Mouse (Mus musculus) hindbrain, embryonic 15.5 days (tissue): ENCODE results near the gene 1700003F12Rik. TPM values are rescaled to one million over a fixed set of nuclear protein-coding genes. Genes with fewer than 3 reads are reported as not detected.
A peak's percentile ranks its signal among the peaks of the same experiment; 100 is the strongest.

ENCODE experiments used
- ATAC-seq: fragments of 200-750 bp; cut with Nextera tagmentation; 2 replicates; pipeline ENCODE4 v1.8.0; 2017; ENCODE audit warnings: low read depth, moderate number of reproducible peaks, moderate TSS enrichment; ENCODE audit not compliant: low FRiP score
- H3K27ac ChIP-seq: fragments of 300-500 bp; sonication (generic); replicated peaks from 2 replicates; pipeline ENCODE4 v1.5.1; 2015; ENCODE audit warnings: mild to moderate bottlenecking, inconsistent platforms
- H3K27me3 ChIP-seq: fragments of 300-500 bp; sonication (generic); 2 replicates; pipeline ENCODE4 v1.6.1; 2015; ENCODE audit warnings: control low read depth, inconsistent platforms
- H3K36me3 ChIP-seq: fragments of 300-500 bp; sonication (generic); 2 replicates; pipeline ENCODE4 v1.6.1; 2015; ENCODE audit warnings: control low read depth, inconsistent platforms
- H3K4me1 ChIP-seq: fragments of 300-500 bp; sonication (generic); replicated peaks from 2 replicates; pipeline ENCODE4 v1.6.1; 2015; ENCODE audit warnings: control low read depth, inconsistent platforms
- H3K4me2 ChIP-seq: fragments of 300-500 bp; sonication (generic); 2 replicates; pipeline ENCODE4 v1.6.1; 2015; ENCODE audit warnings: moderate library complexity, mild to moderate bottlenecking, inconsistent platforms
- H3K4me3 ChIP-seq: fragments of 300-500 bp; sonication (generic); 2 replicates; pipeline ENCODE4 v1.5.1; 2015; ENCODE audit warnings: mild to moderate bottlenecking, inconsistent platforms
- H3K9ac ChIP-seq: fragments of 300-500 bp; sonication (generic); 2 replicates; pipeline ENCODE4 v1.6.1; 2015; ENCODE audit warnings: inconsistent platforms
- H3K9me3 ChIP-seq: fragments of 300-500 bp; sonication (generic); 2 replicates; pipeline ENCODE4 v1.6.1; 2016; ENCODE audit warnings: control low read depth, inconsistent platforms
- WGBS: fragments of 180-500 bp; shearing (Covaris S2); methylation state at CpG from one replicate; pipeline ENCODE4 v1.1.7; 2015; 5-methylcytosine and 5-hydroxymethylcytosine counted together
- polyA plus RNA-seq: library from polyadenylated mRNA; unstranded; fragments of >200 nt; fragmentation: Nextera tagmentation; extraction: Ambion mirVana; gene quantifications from 2 replicates; pipeline ENCODE4 v1.2.1, GENCODE M21; 2015

Gene 1700003F12Rik
- polyA plus RNA-seq, 1 experiment from 2014 or later: 2.7 TPM

- Histone ChIP-seq H3K4me3 (peak overlapping the region; percentile 72), H3K9me3 (no peaks in the 10 kb centered on the region), H3K4me2 (peak overlapping the region; percentile 94), H3K27me3 (no peaks in the 10 kb centered on the region), H3K27ac (peak overlapping the region; percentile 66), H3K4me1 (peaks cover 19% of the 10 kb centered on the region), H3K36me3 (no peaks in the 10 kb centered on the region), H3K9ac (peak overlapping the region; percentile 49)
- WGBS: 15% methylated on average over 10 of the region's 10 CpGs
- no peak for ATAC-seq
Measured at GRCm38 (mm10) chr2:154568329-154569070, 21.6 kb downstream of the 1700003F12Rik start.

DNA sequence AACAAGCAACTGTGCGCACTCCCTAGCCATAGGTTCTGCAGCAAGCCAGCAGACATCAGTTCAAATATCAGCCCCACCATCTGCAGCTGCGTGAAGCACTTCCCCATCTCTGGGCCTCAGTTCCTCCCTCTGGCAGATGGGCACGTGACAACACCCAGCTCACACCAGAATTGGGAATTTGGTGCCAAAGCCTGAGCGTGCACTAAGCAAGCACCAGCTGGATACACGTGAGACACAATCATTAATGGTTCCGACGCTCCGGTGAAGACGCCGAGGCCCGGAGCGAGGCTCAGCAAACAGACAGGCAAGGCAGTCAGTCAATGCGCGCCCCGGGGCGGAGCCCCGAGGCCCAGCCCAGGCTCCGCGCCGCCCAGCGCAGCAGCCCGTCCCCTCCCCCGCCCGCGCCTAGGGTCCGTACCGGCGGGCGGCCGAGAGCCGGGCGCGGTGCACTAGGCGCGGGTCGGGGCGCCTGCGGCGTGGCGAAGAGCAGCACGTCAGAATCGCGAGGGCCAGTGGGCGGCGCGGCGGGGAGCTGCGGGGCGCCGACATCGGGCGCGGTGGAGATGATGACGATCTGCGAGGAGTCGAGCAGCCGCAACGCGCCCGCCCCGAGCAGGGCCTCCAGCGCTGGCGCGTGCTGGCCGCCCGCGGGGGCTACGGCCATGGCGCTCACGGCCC lies 22.3 kb downstream of the 1700003F12Rik start:
- H3K4me3 ChIP-seq: peak overlapping the region; percentile 72
- H3K36me3 ChIP-seq: no peaks in the 10 kb centered on the region
- peak overlapping the region; percentile 94 for H3K4me2 ChIP-seq
- peak overlapping the region; percentile 49 for H3K9ac ChIP-seq
- WGBS: under 1% methylated on average over 50 of the region's 70 CpGs
- H3K27ac ChIP-seq: peak overlapping the region; percentile 66
- peak; percentile 51 for ATAC-seq
- H3K27me3 ChIP-seq: no peaks in the 10 kb centered on the region
- H3K4me1 ChIP-seq: peaks cover 19% of the 10 kb centered on the region
- H3K9me3 ChIP-seq: no peaks in the 10 kb centered on the region

DNA sequence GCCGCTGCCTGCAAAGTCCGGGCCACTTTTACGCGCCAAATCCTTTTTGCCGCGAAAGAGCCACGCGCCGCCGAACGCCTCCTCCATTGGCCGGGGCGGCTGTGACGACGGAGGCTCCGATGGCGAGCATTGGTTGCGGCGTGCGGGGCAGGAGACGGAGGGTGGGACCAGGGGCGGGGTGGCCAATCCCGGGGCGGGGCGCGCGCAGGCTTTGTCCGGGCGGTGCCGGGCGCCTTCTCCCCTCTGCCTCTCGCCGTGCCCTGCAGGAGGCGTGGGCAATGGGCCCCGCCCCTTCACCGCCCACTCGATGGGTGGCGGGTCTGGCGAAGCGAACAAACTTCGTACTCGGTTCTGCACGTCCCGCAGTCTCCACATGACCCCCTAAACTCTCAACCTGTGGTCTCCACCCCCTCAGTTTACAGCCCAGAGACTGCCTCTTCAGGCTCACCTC lies 23.0 kb downstream of the 1700003F12Rik start, which contains the start of gene E2f1:
E2f1 (minus strand) TSS at position 57 of the 451 bp plus-strand sequence.
- Histone ChIP-seq H3K9me3 (no peaks in the 10 kb centered on the region), H3K4me3 (peak within 1 kb of the TSS; percentile 72), H3K4me1 (peaks cover 19% of the 10 kb centered on the region), H3K9ac (peak within 1 kb of the TSS; percentile 49), H3K4me2 (peak within 1 kb of the TSS; percentile 94), H3K27me3 (no peaks in the 10 kb centered on the region), H3K36me3 (no peaks in the 10 kb centered on the region), H3K27ac (peak within 1 kb of the TSS; percentile 66)
- ATAC-seq: peak; percentile 99
- WGBS: 0% methylated on average over 33 of the region's 44 CpGs

GRCm38 (mm10) chr2:154570666-154571065 lies 23.8 kb downstream of the 1700003F12Rik start:
- Histone ChIP-seq H3K9ac (no peak overlapping the region), H3K36me3 (no peaks in the 10 kb centered on the region), H3K4me1 (peaks cover 19% of the 10 kb centered on the region), H3K9me3 (no peaks in the 10 kb centered on the region), H3K27me3 (no peaks in the 10 kb centered on the region), H3K27ac (no peak overlapping the region), H3K4me2 (peak overlapping the region; percentile 94), H3K4me3 (no peak overlapping the region)
- 53% methylated on average over 4 of the region's 4 CpGs for whole genome bisulfite sequencing
- ATAC-seq: no peak

- no peak overlapping the region for H3K27ac ChIP-seq
- no peaks in the 10 kb centered on the region for H3K27me3 ChIP-seq
- no peak overlapping the region for H3K4me2 ChIP-seq
- ATAC-seq: no peak
- H3K9ac ChIP-seq: no peak overlapping the region
- 91% methylated on average over 4 of the region's 4 CpGs for WGBS
- no peaks in the 10 kb centered on the region for H3K9me3 ChIP-seq
- H3K36me3 ChIP-seq: no peaks in the 10 kb centered on the region
- no peak overlapping the region for H3K4me3 ChIP-seq
- peaks cover 19% of the 10 kb centered on the region for H3K4me1 ChIP-seq
Measured at GRCm38 (mm10) chr2:154571266-154571665, 24.4 kb downstream of the 1700003F12Rik start.

- Histone ChIP-seq H3K4me3 (no peak overlapping the region), H3K4me1 (peaks cover 24% of the 10 kb centered on the region), H3K36me3 (no peaks in the 10 kb centered on the region), H3K9ac (no peak overlapping the region), H3K4me2 (no peak overlapping the region), H3K27ac (no peak overlapping the region), H3K9me3 (no peaks in the 10 kb centered on the region), H3K27me3 (no peaks in the 10 kb centered on the region)
- no peak for ATAC-seq
- WGBS: 75% methylated on average over 8 of the region's 8 CpGs
Measured at GRCm38 (mm10) chr2:154571976-154572375, 25.1 kb downstream of the 1700003F12Rik start.

DNA sequence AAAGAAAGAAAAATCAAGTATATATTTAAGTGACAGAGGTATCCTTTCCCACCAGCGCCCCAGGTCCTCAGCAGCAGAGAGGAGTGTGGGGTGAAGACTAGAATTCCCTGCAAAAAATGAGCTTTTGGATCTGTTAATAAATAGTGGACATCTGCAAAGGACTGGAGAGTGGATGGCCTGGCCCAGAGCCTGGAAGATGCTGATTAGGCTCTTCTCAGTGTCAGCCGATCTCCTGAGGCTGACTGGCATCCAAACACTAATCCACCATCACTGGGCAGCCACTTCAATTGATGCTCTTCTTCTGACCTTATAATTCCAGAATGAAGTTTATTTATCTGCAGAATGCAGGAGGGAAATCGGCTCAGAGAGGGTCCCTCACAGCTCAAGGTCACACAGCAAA lies 26.1 kb downstream of the 1700003F12Rik start:
- no peaks in the 10 kb centered on the region for H3K36me3 ChIP-seq
- H3K4me1 ChIP-seq: peaks cover 33% of the 10 kb centered on the region
- no peak for ATAC-seq
- no peak overlapping the region for H3K4me2 ChIP-seq
- no peaks in the 10 kb centered on the region for H3K9me3 ChIP-seq
- no peaks in the 10 kb centered on the region for H3K27me3 ChIP-seq
- no peak overlapping the region for H3K27ac ChIP-seq
- 82% methylated on average over 3 of the region's 3 CpGs for WGBS
- H3K4me3 ChIP-seq: no peak overlapping the region
- H3K9ac ChIP-seq: no peak overlapping the region

- no peak overlapping the region for H3K4me3 ChIP-seq
- H3K4me2 ChIP-seq: no peak overlapping the region
- H3K27ac ChIP-seq: no peak overlapping the region
- H3K4me1 ChIP-seq: peaks cover 23% of the 10 kb centered on the region
- no peaks in the 10 kb centered on the region for H3K27me3 ChIP-seq
- WGBS: 20% methylated on average over 7 of the region's 7 CpGs
- H3K9ac ChIP-seq: no peak overlapping the region
- no peaks in the 10 kb centered on the region for H3K36me3 ChIP-seq
- ATAC-seq: no peak
- H3K9me3 ChIP-seq: no peaks in the 10 kb centered on the region
Measured at GRCm38 (mm10) chr2:154574271-154574670, 27.4 kb downstream of the 1700003F12Rik start.

- Histone ChIP-seq H3K4me1 (peaks cover 14% of the 10 kb centered on the region), H3K27ac (peak overlapping the region; percentile 11; the same call in 1 of the 2 replicates), H3K4me2 (no peak overlapping the region), H3K27me3 (no peaks in the 10 kb centered on the region), H3K9me3 (no peaks in the 10 kb centered on the region), H3K9ac (no peak overlapping the region), H3K4me3 (no peak overlapping the region), H3K36me3 (no peaks in the 10 kb centered on the region)
- 21% methylated on average over 12 of the region's 12 CpGs for WGBS
- no peak for ATAC-seq
Measured at GRCm38 (mm10) chr2:154576876-154577743, 30.2 kb downstream of the 1700003F12Rik start.

DNA sequence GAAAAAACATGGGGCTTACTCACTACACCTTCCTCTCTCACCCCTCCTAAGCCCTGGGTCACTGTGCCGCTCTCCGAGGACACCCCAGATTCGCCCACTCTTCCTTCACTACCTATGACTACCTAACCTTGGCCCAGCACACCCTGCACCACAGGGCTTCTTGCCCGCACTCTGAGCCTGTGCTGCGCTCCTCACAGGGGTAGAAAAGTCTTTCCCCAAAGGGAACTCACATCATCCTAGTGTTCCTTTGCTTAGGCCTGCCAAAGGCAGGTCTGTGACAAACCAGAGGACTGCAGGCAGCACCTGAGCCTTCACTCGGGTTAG lies 30.8 kb downstream of the 1700003F12Rik start:
- ATAC-seq: no peak
- H3K4me3 ChIP-seq: no peak overlapping the region
- H3K4me2 ChIP-seq: no peak overlapping the region
- no peaks in the 10 kb centered on the region for H3K36me3 ChIP-seq
- H3K27me3 ChIP-seq: no peaks in the 10 kb centered on the region
- H3K9ac ChIP-seq: no peak overlapping the region
- no peaks in the 10 kb centered on the region for H3K9me3 ChIP-seq
- WGBS: 48% methylated on average over 6 of the region's 6 CpGs
- H3K4me1 ChIP-seq: peaks cover 14% of the 10 kb centered on the region
- H3K27ac ChIP-seq: no peak overlapping the region

- no peak for ATAC-seq
- Histone ChIP-seq H3K9me3 (no peaks in the 10 kb centered on the region), H3K36me3 (no peaks in the 10 kb centered on the region), H3K4me1 (peaks cover 33% of the 10 kb centered on the region), H3K9ac (no peak overlapping the region), H3K27ac (0 out of 2 replicates have a peak overlapping the region, but pooled peaks have one; percentile 38), H3K27me3 (no peaks in the 10 kb centered on the region), H3K4me3 (no peak overlapping the region), H3K4me2 (no peak overlapping the region)
- WGBS: 69% methylated on average over 8 of the region's 8 CpGs
Measured at GRCm38 (mm10) chr2:154580586-154580985, 33.7 kb downstream of the 1700003F12Rik start.

- Histone ChIP-seq H3K9me3 (no peaks in the 10 kb centered on the region), H3K4me2 (no peak overlapping the region), H3K27me3 (no peaks in the 10 kb centered on the region), H3K36me3 (no peaks in the 10 kb centered on the region), H3K9ac (no peak overlapping the region), H3K4me1 (peaks cover 37% of the 10 kb centered on the region), H3K4me3 (no peak overlapping the region), H3K27ac (no peak overlapping the region)
- 93% methylated on average over 1 of the region's 1 CpGs for WGBS
- ATAC-seq: no peak
Measured at GRCm38 (mm10) chr2:154581421-154581820, 34.5 kb downstream of the 1700003F12Rik start.
